Mouse (Mus musculus) erythroblast, embryonic 14.5 days (primary cell): ENCODE measurements at regions not wholly inside any gene's neighbourhood (a gene's known extent, or its start where the extent isn't known, plus 50 kb on each side); places are given as distances from the start of the nearest gene placed in this dataset.

Experiments
- GATA1 ChIP-seq: IDR thresholded peaks from 2 replicates; pipeline ENCODE4 v1.6.1; 2012; ENCODE audit warnings: low read length, inconsistent platforms, mixed read lengths
- TAL1 ChIP-seq: IDR thresholded peaks from 3 replicates; pipeline ENCODE4 v1.6.1; 2012; ENCODE audit warnings: low read length, inconsistent platforms, mixed read lengths

- TF ChIP-seq GATA1 (no peak), TAL1 (no peak)
Observed at GRCm38 (mm10) chr11:84682931-84683330, 136.4 kb downstream of the Mrm1 start.
